Mouse (Mus musculus) liver, embryonic 13.5 days (tissue): Measurements from ENCODE around the gene Notch2. TPM values are rescaled to one million over a fixed set of nuclear protein-coding genes. Genes with fewer than 3 reads are reported as not detected.
A peak's percentile ranks its signal among the peaks of the same experiment; 100 is the strongest.

Source experiments
- ATAC-seq: fragments of 200-750 bp; cut with Nextera tagmentation; 2 replicates; pipeline ENCODE4 v1.8.0; 2017; ENCODE audit warnings: low read depth, mild to moderate bottlenecking, moderate number of reproducible peaks, moderate library complexity
- DNase-seq: peaks from one replicate; pipeline ENCODE4 v3.0.0; 2022
- H3K27ac ChIP-seq: fragments of 300-500 bp; sonication (generic); 2 replicates; pipeline ENCODE4 v1.5.1; 2015; ENCODE audit warnings: moderate library complexity, mild to moderate bottlenecking, inconsistent platforms
- H3K27me3 ChIP-seq: fragments of 300-500 bp; sonication (generic); 2 replicates; pipeline ENCODE4 v1.6.1; 2015; ENCODE audit warnings: mild to moderate bottlenecking, inconsistent platforms
- H3K36me3 ChIP-seq: fragments of 300-500 bp; sonication (generic); 2 replicates; pipeline ENCODE4 v1.6.1; 2015; ENCODE audit warnings: mild to moderate bottlenecking, inconsistent platforms
- H3K4me1 ChIP-seq: fragments of 300-500 bp; sonication (generic); replicated peaks from 2 replicates; pipeline ENCODE4 v1.6.1; 2015; ENCODE audit warnings: inconsistent platforms
- H3K4me2 ChIP-seq: fragments of 300-500 bp; sonication (generic); 2 replicates; pipeline ENCODE4 v1.6.1; 2015; ENCODE audit warnings: inconsistent platforms, mild to moderate bottlenecking, moderate library complexity
- H3K4me3 ChIP-seq: fragments of 300-500 bp; sonication (generic); replicated peaks from 2 replicates; pipeline ENCODE4 v1.5.1; 2015; ENCODE audit warnings: mild to moderate bottlenecking, inconsistent platforms
- H3K9ac ChIP-seq: fragments of 300-500 bp; sonication (generic); 2 replicates; pipeline ENCODE4 v1.6.1; 2015; ENCODE audit warnings: mild to moderate bottlenecking, inconsistent platforms
- H3K9me3 ChIP-seq: fragments of 300-500 bp; sonication (generic); replicated peaks from 2 replicates; pipeline ENCODE4 v1.6.1; 2016; ENCODE audit warnings: inconsistent platforms
- whole genome bisulfite sequencing: fragments of 180-500 bp; shearing (Covaris S2); methylation state at CpG from one replicate; pipeline ENCODE4 v1.1.7; 2015; ENCODE audit not compliant: insufficient replicate concordance; 5-methylcytosine and 5-hydroxymethylcytosine counted together
- polyA plus RNA-seq: library from polyadenylated mRNA; unstranded; fragments of >200 nt; fragmentation: Nextera tagmentation; extraction: Ambion mirVana; gene quantifications from 2 replicates; pipeline ENCODE4 v1.2.1, GENCODE M21; 2015

The Notch2 gene
- polyA plus RNA-seq, 1 experiment from 2014 or later = 4.8 TPM

DNA sequence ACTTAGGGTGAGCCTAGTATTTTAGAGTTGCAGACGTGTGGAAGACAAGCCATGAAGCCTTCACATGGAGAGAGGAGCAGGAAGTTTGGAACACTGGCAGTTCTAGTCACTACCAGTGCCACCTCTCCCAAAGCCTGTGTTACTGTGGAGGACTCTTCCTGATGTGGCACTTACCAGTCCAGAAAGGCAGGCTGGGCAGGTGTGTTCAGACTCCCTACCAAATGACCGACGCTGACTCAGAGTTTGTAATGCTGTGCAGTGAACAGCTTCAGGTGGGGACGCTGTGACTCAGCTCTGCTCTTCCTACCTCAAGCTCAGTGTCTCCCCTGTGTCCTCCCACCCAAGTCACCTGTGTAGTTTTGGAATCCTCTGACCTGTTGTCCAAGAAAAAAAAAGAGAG is 67.3 kb downstream of the Notch2 start:
- H3K9me3 ChIP-seq = no peaks in the 10 kb centered on the region
- H3K4me3 ChIP-seq = no peak overlapping the region
- H3K4me2 ChIP-seq = no peak overlapping the region
- H3K4me1 ChIP-seq = peaks cover 58% of the 10 kb centered on the region
- H3K9ac ChIP-seq = no peak overlapping the region
- no peak for DNase-seq
- WGBS = 77% methylated on average over 4 of the region's 4 CpGs
- H3K36me3 ChIP-seq = peaks cover 25% of the 10 kb centered on the region
- no peaks in the 10 kb centered on the region for H3K27me3 ChIP-seq
- H3K27ac ChIP-seq = peak overlapping the region; percentile 0; the same call in 1 of the 2 replicates
- ATAC-seq = no peak

- Histone ChIP-seq H3K4me2 (no peak overlapping the region), H3K27ac (peak overlapping the region; percentile 73), H3K4me3 (no peak overlapping the region), H3K9ac (0 out of 2 replicates have a peak overlapping the region, but pooled peaks have one; percentile 4), H3K36me3 (peaks cover 23% of the 10 kb centered on the region), H3K9me3 (no peaks in the 10 kb centered on the region), H3K27me3 (no peaks in the 10 kb centered on the region), H3K4me1 (peaks cover 72% of the 10 kb centered on the region)
- DNase-seq (peak; percentile 36), ATAC-seq (peak; percentile 78)
- 26% methylated on average over 3 of the region's 3 CpGs for WGBS
Observed at GRCm38 (mm10) chr3:98082188-98082587, 68.9 kb downstream of the Notch2 start.

DNA sequence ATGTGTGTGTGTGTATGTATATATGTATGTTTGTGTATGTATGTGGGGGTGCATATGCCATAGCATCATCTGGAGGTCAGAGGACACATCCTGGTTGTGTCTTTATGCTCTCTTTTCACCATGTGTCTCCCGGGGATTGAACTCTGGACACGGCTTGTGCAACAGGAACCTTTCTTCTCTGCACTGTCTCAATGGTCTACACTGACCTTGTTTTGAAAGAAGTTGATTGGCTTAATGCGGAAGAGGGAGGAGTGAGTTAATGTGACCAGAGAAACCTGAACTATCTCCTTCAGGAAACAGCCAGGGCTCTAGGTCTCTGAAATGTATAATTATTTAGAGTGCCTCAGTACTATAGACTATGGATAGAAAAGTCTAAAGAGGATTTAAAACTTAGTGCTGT is 69.6 kb downstream of the Notch2 start:
- Histone ChIP-seq H3K36me3 (peaks cover 16% of the 10 kb centered on the region), H3K27ac (peak overlapping the region; percentile 6), H3K4me2 (no peak overlapping the region), H3K9ac (no peak overlapping the region), H3K27me3 (no peaks in the 10 kb centered on the region), H3K4me3 (no peak overlapping the region), H3K4me1 (peaks cover 74% of the 10 kb centered on the region), H3K9me3 (no peaks in the 10 kb centered on the region)
- ATAC-seq (no peak), DNase-seq (no peak)
- WGBS = 67% methylated on average over 3 of the region's 3 CpGs

DNA sequence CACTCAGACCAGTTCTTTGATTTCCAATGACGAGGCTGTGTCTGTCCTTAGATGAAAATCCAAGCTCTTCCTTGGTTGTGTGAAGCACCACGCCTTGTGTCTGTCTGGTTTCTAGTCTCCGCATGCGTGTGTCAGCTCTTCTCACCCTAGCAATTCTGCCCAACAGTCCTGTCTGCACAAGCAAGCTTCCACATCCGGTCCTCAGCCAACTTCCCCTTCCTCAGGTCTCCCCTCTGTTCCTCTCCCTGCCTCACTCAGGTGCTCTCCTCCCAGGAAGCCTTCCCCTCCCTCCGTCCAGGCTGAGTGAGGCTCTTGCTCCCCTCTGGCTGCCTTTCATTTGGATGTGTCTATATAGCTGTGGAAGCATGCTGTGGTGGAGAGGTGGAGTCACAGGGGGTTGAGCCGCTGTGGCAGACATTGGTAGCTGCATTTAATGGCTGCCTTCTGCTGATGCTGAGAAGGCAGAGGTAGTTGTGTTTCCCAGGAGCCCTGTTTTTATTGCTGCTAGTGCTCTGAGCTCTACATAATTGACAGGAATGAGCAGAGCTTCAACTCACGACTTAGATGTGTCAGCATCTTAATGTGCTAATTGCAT is 70.8 kb downstream of the Notch2 start:
- Histone ChIP-seq H3K9me3 (no peaks in the 10 kb centered on the region), H3K4me1 (peaks cover 74% of the 10 kb centered on the region), H3K27ac (no peak overlapping the region), H3K4me2 (no peak overlapping the region), H3K36me3 (peaks cover 10% of the 10 kb centered on the region), H3K27me3 (no peaks in the 10 kb centered on the region), H3K9ac (no peak overlapping the region), H3K4me3 (no peak overlapping the region)
- ATAC-seq = no peak
- DNase-seq = no peak
- 60% methylated on average over 8 of the region's 8 CpGs for WGBS

GRCm38 (mm10) chr3:98084870-98085269 is 71.5 kb downstream of the Notch2 start:
- H3K27me3 ChIP-seq = no peaks in the 10 kb centered on the region
- H3K4me1 ChIP-seq = peaks cover 74% of the 10 kb centered on the region
- H3K9ac ChIP-seq = no peak overlapping the region
- H3K27ac ChIP-seq = no peak overlapping the region
- ATAC-seq (no peak), DNase-seq (no peak)
- H3K4me3 ChIP-seq = no peak overlapping the region
- H3K9me3 ChIP-seq = no peaks in the 10 kb centered on the region
- H3K36me3 ChIP-seq = peaks cover 14% of the 10 kb centered on the region
- whole genome bisulfite sequencing = 82% methylated on average over 13 of the region's 13 CpGs
- H3K4me2 ChIP-seq = no peak overlapping the region

DNA sequence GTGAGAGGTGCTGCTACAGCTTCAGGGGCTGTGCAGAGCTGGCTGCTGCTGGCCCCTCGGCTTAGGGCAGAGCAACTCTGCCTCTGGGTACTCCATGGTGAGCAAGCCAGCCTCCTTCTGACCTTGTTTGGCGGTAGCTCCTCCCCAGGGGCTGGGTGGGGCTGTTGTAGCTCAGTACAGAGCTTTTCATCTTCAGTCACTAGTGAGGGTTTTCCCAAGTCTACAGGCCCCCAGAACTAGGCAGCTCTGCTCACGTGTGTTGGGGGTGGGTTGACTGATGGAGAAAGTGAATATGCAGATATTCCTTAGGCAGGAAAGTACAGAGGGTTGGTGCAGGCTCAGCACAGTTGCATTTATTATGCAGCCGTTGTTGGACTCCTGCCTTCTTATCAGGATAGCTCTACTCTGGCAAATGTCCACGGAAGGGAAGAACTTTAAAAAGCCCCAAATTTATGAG is 72.5 kb downstream of the Notch2 start:
- peak overlapping the region; percentile 15; the same call in 1 of the 2 replicates for H3K27ac ChIP-seq
- peaks cover 16% of the 10 kb centered on the region for H3K36me3 ChIP-seq
- 16% methylated on average over 5 of the region's 5 CpGs for WGBS
- H3K27me3 ChIP-seq = no peaks in the 10 kb centered on the region
- DNase-seq (peak; percentile 50), ATAC-seq (peak; percentile 85)
- no peak overlapping the region for H3K4me3 ChIP-seq
- no peak overlapping the region for H3K9ac ChIP-seq
- no peaks in the 10 kb centered on the region for H3K9me3 ChIP-seq
- H3K4me1 ChIP-seq = peaks cover 66% of the 10 kb centered on the region
- peak overlapping the region; percentile 46 for H3K4me2 ChIP-seq

DNA sequence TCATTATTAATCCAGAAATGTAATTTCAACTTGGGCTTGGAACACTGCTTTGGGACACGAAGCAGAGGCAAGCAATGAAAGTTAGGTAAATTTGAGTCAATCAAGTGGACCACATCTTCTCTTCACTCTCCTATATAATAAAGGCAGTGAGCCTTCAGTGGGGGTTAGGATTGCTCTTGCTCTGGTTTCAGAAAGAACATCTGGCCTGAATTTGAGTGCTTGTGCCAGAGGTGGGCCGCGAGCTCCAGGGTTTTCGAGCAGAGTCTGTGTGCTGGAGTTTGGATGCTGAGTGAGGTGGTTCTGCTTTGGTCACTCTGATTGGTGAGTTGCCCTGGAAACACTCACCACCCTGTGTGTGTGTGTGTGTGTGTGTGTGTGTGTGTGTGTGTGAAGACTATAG is 73.1 kb downstream of the Notch2 start:
- Histone ChIP-seq H3K9ac (no peak overlapping the region), H3K4me1 (peaks cover 61% of the 10 kb centered on the region), H3K27ac (peak overlapping the region; percentile 15; the same call in 1 of the 2 replicates), H3K9me3 (no peaks in the 10 kb centered on the region), H3K4me2 (no peak overlapping the region), H3K36me3 (peaks cover 16% of the 10 kb centered on the region), H3K27me3 (no peaks in the 10 kb centered on the region), H3K4me3 (no peak overlapping the region)
- ATAC-seq (no peak), DNase-seq (no peak)
- 83% methylated on average over 4 of the region's 4 CpGs for WGBS

DNA sequence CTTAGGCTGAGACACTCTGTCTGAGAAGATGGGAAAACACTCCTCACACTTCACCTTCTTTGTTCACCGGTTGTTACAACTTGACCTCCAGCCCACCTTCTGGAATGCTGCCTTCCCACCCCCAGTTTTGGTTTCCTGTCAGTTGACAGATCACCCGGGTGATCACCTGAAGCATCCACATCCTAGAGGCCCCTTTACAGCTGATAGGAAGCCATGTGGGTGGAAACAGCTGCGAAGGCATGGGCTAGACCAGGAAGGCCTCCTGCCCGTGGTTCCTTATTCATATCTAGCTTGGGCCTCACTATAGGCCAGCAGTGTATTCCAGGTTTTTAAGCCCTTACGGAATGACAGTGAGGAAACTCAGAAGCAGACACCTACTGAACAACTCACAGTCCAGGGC is 73.5 kb downstream of the Notch2 start:
- no peak for ATAC-seq
- Histone ChIP-seq H3K9ac (no peak overlapping the region), H3K27me3 (no peaks in the 10 kb centered on the region), H3K36me3 (peaks cover 16% of the 10 kb centered on the region), H3K9me3 (no peaks in the 10 kb centered on the region), H3K4me3 (no peak overlapping the region), H3K27ac (peak overlapping the region; percentile 48; the same call in 1 of the 2 replicates), H3K4me1 (peaks cover 57% of the 10 kb centered on the region), H3K4me2 (no peak overlapping the region)
- no peak for DNase-seq
- 48% methylated on average over 5 of the region's 5 CpGs for WGBS

GRCm38 (mm10) chr3:98087551-98087950 is 74.2 kb downstream of the Notch2 start:
- ATAC-seq (no peak), DNase-seq (no peak)
- H3K27ac ChIP-seq = no peak overlapping the region
- no peaks in the 10 kb centered on the region for H3K9me3 ChIP-seq
- WGBS = 67% methylated on average over 3 of the region's 3 CpGs
- H3K27me3 ChIP-seq = no peaks in the 10 kb centered on the region
- H3K4me1 ChIP-seq = peaks cover 50% of the 10 kb centered on the region
- H3K4me3 ChIP-seq = no peak overlapping the region
- H3K4me2 ChIP-seq = no peak overlapping the region
- H3K9ac ChIP-seq = no peak overlapping the region
- peaks cover 16% of the 10 kb centered on the region for H3K36me3 ChIP-seq

DNA sequence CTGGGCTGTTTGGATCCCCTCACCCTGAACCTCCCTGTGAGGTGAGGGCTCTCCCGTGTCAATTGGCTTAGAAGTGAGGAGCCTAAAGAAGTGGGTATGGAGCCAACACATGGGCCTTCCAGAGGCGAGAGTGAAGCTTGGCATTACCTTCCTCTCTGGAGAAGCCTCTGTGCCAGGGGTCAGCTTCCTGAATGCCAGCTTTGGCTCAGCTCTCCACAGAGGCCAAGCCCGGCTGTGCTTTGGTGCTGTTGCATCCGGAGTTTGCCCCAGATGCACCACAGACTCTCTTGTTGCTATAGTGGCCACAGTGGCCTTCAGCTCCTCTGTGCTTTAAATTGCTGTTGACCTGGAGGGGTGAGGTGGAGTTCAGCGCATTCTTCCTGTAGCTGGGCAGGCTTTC is 76.4 kb downstream of the Notch2 start:
- Histone ChIP-seq H3K27ac (no peak overlapping the region), H3K4me2 (no peak overlapping the region), H3K27me3 (no peaks in the 10 kb centered on the region), H3K9me3 (no peaks in the 10 kb centered on the region), H3K9ac (no peak overlapping the region), H3K4me1 (peaks cover 32% of the 10 kb centered on the region), H3K4me3 (no peak overlapping the region), H3K36me3 (peaks cover 17% of the 10 kb centered on the region)
- DNase-seq (no peak), ATAC-seq (no peak)
- WGBS = 76% methylated on average over 5 of the region's 5 CpGs

DNA sequence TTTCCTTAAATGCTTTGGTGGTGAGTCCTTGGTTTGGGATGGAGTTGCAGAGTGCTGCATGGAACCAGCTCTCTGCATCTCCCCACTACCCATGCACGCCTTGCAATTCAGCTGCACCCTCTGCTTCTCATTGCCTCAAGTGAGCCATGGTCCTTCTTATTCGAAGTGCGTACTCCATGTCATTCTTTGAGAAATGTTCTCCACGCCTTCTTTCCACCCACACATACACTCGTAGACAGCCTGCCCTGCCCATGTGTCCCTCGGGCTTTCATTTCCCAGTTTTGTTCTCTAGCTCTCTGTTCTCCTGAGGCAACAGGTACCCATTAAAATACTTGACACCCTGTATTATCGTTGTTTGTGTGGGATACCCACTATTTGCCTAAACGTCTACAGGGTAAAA is 76.8 kb downstream of the Notch2 start:
- H3K36me3 ChIP-seq = peaks cover 15% of the 10 kb centered on the region
- no peak overlapping the region for H3K9ac ChIP-seq
- H3K27me3 ChIP-seq = no peaks in the 10 kb centered on the region
- no peak overlapping the region for H3K4me3 ChIP-seq
- peaks cover 28% of the 10 kb centered on the region for H3K4me1 ChIP-seq
- DNase-seq (no peak), ATAC-seq (no peak)
- H3K4me2 ChIP-seq = no peak overlapping the region
- no peaks in the 10 kb centered on the region for H3K9me3 ChIP-seq
- WGBS = 67% methylated on average over 8 of the region's 8 CpGs
- no peak overlapping the region for H3K27ac ChIP-seq

- Histone ChIP-seq H3K9ac (no peak overlapping the region), H3K9me3 (no peaks in the 10 kb centered on the region), H3K36me3 (peaks cover 18% of the 10 kb centered on the region), H3K27me3 (no peaks in the 10 kb centered on the region), H3K4me3 (no peak overlapping the region), H3K4me1 (peaks cover 4% of the 10 kb centered on the region; the same call in 1 of the 2 replicates), H3K4me2 (no peak overlapping the region), H3K27ac (no peak overlapping the region)
- DNase-seq (no peak), ATAC-seq (no peak)
- 76% methylated on average over 10 of the region's 10 CpGs for WGBS
Observed at GRCm38 (mm10) chr3:98092680-98093370, 79.5 kb downstream of the Notch2 start.
